ENCODE assay signal across 8 mouse cellular contexts in the genomic region with DNA sequence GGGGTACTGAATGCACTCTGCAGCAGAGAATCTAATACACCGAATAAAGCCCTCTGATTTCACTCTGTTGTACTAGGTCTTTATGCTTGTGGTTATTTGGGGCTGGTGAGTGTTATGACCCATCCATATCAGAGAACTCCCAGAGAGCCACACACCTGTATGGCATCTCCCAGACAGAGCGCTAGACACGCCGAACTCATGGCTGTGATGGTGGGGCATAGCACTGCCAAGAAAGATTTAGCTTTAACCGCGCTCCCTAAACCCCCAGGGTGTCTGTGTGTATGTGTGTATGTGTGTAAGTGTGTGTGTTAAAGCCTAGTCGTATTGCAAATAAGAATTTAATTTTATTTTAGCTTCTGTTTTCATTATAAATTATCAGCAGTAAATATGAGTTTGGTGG. TPM values are rescaled to one million over a fixed set of nuclear protein-coding genes. Genes with fewer than 3 reads are reported as not detected.
DNase-seq lines count a peak whose midpoint lies in the region; ATAC-seq lines count a peak whose summit lies in the region.
"Had no signal": no experiment of that assay in that cellular context is flagged by ENCODE, and none has a peak within 500 bp of the region (broad histone marks: within the 10 kb centered on the region; RNA-seq: fewer than 3 reads in every experiment).

No protein-coding gene starts in this region.

- 7% methylated on average over 7 of the region's 7 CpGs for WGBS in kidney, embryonic 16.5 days
- WGBS in embryonic facial prominence, embryonic 13.5 days: 0% methylated on average over 7 of the region's 7 CpGs
- WGBS in hindbrain, embryonic 13.5 days: 3% methylated on average over 7 of the region's 7 CpGs
- WGBS in neural tube, embryonic 13.5 days: 4% methylated on average over 7 of the region's 7 CpGs

- peaks cover 35% of the 10 kb centered on the region for H3K27me3 ChIP-seq in kidney, embryonic 16.5 days (ENCODE audit: insufficient read depth, low read length)
- peaks cover 43% of the 10 kb centered on the region for H3K27me3 ChIP-seq in embryonic facial prominence, embryonic 13.5 days
- peaks cover 34% of the 10 kb centered on the region for H3K27me3 ChIP-seq in hindbrain, embryonic 13.5 days
- H3K27me3 ChIP-seq in neural tube, embryonic 13.5 days: peaks cover 38% of the 10 kb centered on the region

- no peak overlapping the region for H3K9ac ChIP-seq in kidney, embryonic 16.5 days (replicated peaks; ENCODE audit: low read length)
- no peak overlapping the region for H3K9ac ChIP-seq in embryonic facial prominence, embryonic 13.5 days
- H3K9ac ChIP-seq in hindbrain, embryonic 13.5 days: peak overlapping the region; percentile 90
- peak overlapping the region; percentile 81 for H3K9ac ChIP-seq in neural tube, embryonic 13.5 days

- no peak for DNase-seq in kidney, adult 9 months
- no peak for DNase-seq in thymus, adult 18-20 months
- DNase-seq in layer of hippocampus, adult 9-11 months: no peak
- DNase-seq: cerebellum, adult 8-10 months had no signal

- peak overlapping the region; percentile 38 for H3K4me3 ChIP-seq in kidney, embryonic 16.5 days (ENCODE audit: low read length)
- peak overlapping the region; percentile 41 for H3K4me3 ChIP-seq in embryonic facial prominence, embryonic 13.5 days
- H3K4me3 ChIP-seq in hindbrain, embryonic 13.5 days: peak overlapping the region; percentile 56
- H3K4me3 ChIP-seq in neural tube, embryonic 13.5 days: peak overlapping the region; percentile 51

- H3K9me3 ChIP-seq in kidney, embryonic 16.5 days (ENCODE audit: low read length): no peaks in the 10 kb centered on the region
- no peaks in the 10 kb centered on the region for H3K9me3 ChIP-seq in embryonic facial prominence, embryonic 13.5 days
- no peaks in the 10 kb centered on the region for H3K9me3 ChIP-seq in hindbrain, embryonic 13.5 days
- H3K9me3 ChIP-seq in neural tube, embryonic 13.5 days: no peaks in the 10 kb centered on the region

- H3K4me2 ChIP-seq in kidney, embryonic 16.5 days (replicated peaks; ENCODE audit: low read depth, low read length): peak overlapping the region; percentile 58
- peak overlapping the region; percentile 72 for H3K4me2 ChIP-seq in embryonic facial prominence, embryonic 13.5 days
- peak overlapping the region; percentile 66 for H3K4me2 ChIP-seq in hindbrain, embryonic 13.5 days
- peak overlapping the region; percentile 61 for H3K4me2 ChIP-seq in neural tube, embryonic 13.5 days

- H3K4me1 ChIP-seq in kidney, embryonic 16.5 days (ENCODE audit: insufficient read depth, low read length): peaks cover 16% of the 10 kb centered on the region
- H3K4me1 ChIP-seq in embryonic facial prominence, embryonic 13.5 days: peaks cover 24% of the 10 kb centered on the region
- peaks cover 21% of the 10 kb centered on the region for H3K4me1 ChIP-seq in hindbrain, embryonic 13.5 days (replicated peaks)
- peaks cover 22% of the 10 kb centered on the region for H3K4me1 ChIP-seq in neural tube, embryonic 13.5 days (replicated peaks)

- no peaks in the 10 kb centered on the region for H3K36me3 ChIP-seq in kidney, embryonic 16.5 days (ENCODE audit: insufficient read depth, low read length)
- H3K36me3 ChIP-seq in embryonic facial prominence, embryonic 13.5 days: no peaks in the 10 kb centered on the region
- H3K36me3 ChIP-seq in hindbrain, embryonic 13.5 days: no peaks in the 10 kb centered on the region
- no peaks in the 10 kb centered on the region for H3K36me3 ChIP-seq in neural tube, embryonic 13.5 days

- peak; percentile 62; the same call in 1 of the 2 replicates for ATAC-seq in kidney, embryonic 16.5 days (ENCODE audit: low FRiP score, low TSS enrichment)
- ATAC-seq in embryonic facial prominence, embryonic 13.5 days (ENCODE audit: insufficient number of reproducible peaks, insufficient read depth, low FRiP score, low TSS enrichment, low read depth): no peak
- peak; percentile 30 for ATAC-seq in hindbrain, embryonic 13.5 days (ENCODE audit: low FRiP score)
- peak; percentile 20; the same call in 1 of the 2 replicates for ATAC-seq in neural tube, embryonic 13.5 days (ENCODE audit: low read depth)

- H3K27ac ChIP-seq in kidney, embryonic 16.5 days (ENCODE audit: low read length): no peak overlapping the region
- H3K27ac ChIP-seq in embryonic facial prominence, embryonic 13.5 days: no peak overlapping the region
- peak overlapping the region; percentile 98 for H3K27ac ChIP-seq in hindbrain, embryonic 13.5 days
- H3K27ac ChIP-seq in neural tube, embryonic 13.5 days (replicated peaks): peak overlapping the region; percentile 97

RNA-seq across cellular contexts. Expression of gene Lamp5, which starts 6.4 kb away (rescaled TPM):
- 5.4 and 6.7 TPM in 2 replicates for polyA plus RNA-seq in kidney, embryonic 16.5 days (2015; fragmentation: Nextera tagmentation; extraction: Ambion mirVana)
- 0.47 and 1.8 TPM in 2 replicates for polyA plus RNA-seq in embryonic facial prominence, embryonic 13.5 days (2015; fragmentation: Nextera tagmentation; extraction: Ambion mirVana)
- 248 and 255 TPM in 2 replicates for polyA plus RNA-seq in hindbrain, embryonic 13.5 days (2015; fragmentation: Nextera tagmentation; extraction: Ambion mirVana)
- 309 TPM in 2 replicates for polyA plus RNA-seq in neural tube, embryonic 13.5 days (2015; fragmentation: Nextera tagmentation; extraction: Ambion mirVana)

Comparison
In these comparisons a context has a peak if more than half of its experiments do, and no peak if none do; other contexts are left out.
1. H3K27ac ChIP-seq: peak in hindbrain, embryonic 13.5 days (single experiment) and neural tube, embryonic 13.5 days (single experiment); none in kidney, embryonic 16.5 days (single experiment) and embryonic facial prominence, embryonic 13.5 days (single experiment).
2. H3K9ac ChIP-seq: peak in hindbrain, embryonic 13.5 days (single experiment) and neural tube, embryonic 13.5 days (single experiment); none in kidney, embryonic 16.5 days (single experiment) and embryonic facial prominence, embryonic 13.5 days (single experiment).
3. RNA of gene Lamp5, which starts 6.4 kb away (polyA plus RNA-seq): 309 TPM in neural tube, embryonic 13.5 days and 248 to 255 TPM in hindbrain, embryonic 13.5 days; 5.4 to 6.7 TPM in kidney, embryonic 16.5 days and 0.47 to 1.8 TPM in embryonic facial prominence, embryonic 13.5 days; every median in the first group is over 10 times any median in the second.
4. Peak in every context shown above with its lines, with median percentiles within 50 percentile points of each other: H3K4me2 ChIP-seq and H3K4me3 ChIP-seq.